Comparison of ENCODE assay signal across 8 mouse cellular contexts in the genomic region with DNA sequence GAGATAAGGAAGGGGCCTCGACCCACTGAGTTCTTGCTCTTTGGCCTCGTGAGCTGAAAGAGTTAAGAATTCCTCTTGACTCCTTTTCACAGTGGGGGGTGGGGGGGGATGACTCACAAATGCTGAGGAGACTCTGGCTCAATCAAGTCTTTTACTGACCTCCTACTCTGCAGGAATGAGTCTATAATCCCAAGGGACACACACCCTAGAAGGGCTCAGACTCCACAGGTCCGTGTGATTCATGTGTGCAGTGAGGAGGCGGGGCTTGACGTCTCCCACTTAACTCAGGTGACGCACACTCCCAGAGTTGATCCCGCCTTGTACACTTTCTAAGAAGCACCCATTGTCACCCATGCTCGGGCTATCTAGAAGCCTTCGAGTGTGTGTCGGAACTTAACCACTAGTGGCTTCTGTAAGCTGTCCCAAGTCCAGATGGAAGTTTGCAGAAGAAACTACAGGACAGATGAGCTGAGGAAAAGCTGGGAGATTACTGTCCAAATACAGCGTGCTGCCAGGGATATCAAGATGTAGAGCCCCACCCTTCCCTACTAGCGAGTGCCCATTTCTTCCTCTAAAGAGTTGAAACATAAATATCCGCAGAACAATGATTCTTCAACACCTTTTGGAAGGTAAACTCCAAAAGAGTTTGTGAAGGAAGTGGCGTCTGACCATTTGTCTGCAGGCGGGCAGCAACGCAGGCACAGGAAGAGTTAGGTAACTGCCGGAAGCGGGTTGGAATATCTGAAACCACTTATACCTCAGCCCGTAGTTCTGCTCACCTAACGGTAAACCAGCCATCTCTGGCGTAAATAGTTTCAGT. TPM values are rescaled to one million over a fixed set of nuclear protein-coding genes. Genes with fewer than 3 reads are reported as not detected.
DNase-seq lines count a peak whose midpoint lies in the region; ATAC-seq and TF ChIP-seq lines count a peak whose summit lies in the region.
"Had no signal": no experiment of that assay in that cellular context is flagged by ENCODE, and none has a peak within 500 bp of the region (broad histone marks: within the 10 kb centered on the region; RNA-seq: fewer than 3 reads in every experiment).

No protein-coding gene starts in this region.

- peak overlapping the region; percentile 8; the same call in 1 of the 2 replicates for H3K4me3 ChIP-seq in heart, postnatal 0 days (ENCODE audit: low read depth, low read length)

- peak overlapping the region; percentile 39 for H3K4me2 ChIP-seq in heart, postnatal 0 days (ENCODE audit: low read depth, low read length)

- TF ChIP-seq CTCF in heart, postnatal 0 days (IDR thresholded peaks at IDR 0.05; ENCODE audit: low read depth): no peak

- H3K27me3 ChIP-seq in heart, postnatal 0 days (ENCODE audit: control insufficient read depth, insufficient read depth, low read length): no peaks in the 10 kb centered on the region

- WGBS in heart, postnatal 0 days: 32% methylated on average over 21 of the region's 21 CpGs

- intact Hi-C loops in left cerebral cortex, postnatal 25 days (cut with DNase I): no loop called here

- H3K36me3 ChIP-seq in heart, postnatal 0 days (replicated peaks; ENCODE audit: control insufficient read depth, insufficient read depth, low read length): peaks cover 5% of the 10 kb centered on the region; the same call in 1 of the 2 replicates

- no peak overlapping the region for H3K9ac ChIP-seq in heart, postnatal 0 days (replicated peaks; ENCODE audit: low read depth, low read length)

- peak; percentile 82 for ATAC-seq in CD4-positive, CD25-positive, alpha-beta regulatory T cell, adult 4 months
- peak; percentile 52; the same call in 1 of the 2 replicates for ATAC-seq in heart, postnatal 0 days (ENCODE audit: insufficient read depth, low read depth)

- no peaks in the 10 kb centered on the region for H3K9me3 ChIP-seq in heart, postnatal 0 days (replicated peaks; ENCODE audit: control insufficient read depth, low read length)

- DNase-seq in 3T3-L1 (ENCODE audit: low read depth, low spot score) (peak; percentile 100), MN1 (ENCODE audit: low spot score) (no peak)
- no peak for DNase-seq in heart, postnatal 0 days (ENCODE audit: low spot score)
- DNase-seq in lung, postnatal 36 days: peak; percentile 83
- DNase-seq in embryo, embryonic 10.5 days (ENCODE audit: low spot score): no peak
- DNase-seq in left cerebral cortex, postnatal 25 days (ENCODE audit: low spot score in 2 of 2): no peak
- DNase-seq: midbrain, embryonic 14.5 days had no signal

- H3K27ac ChIP-seq in heart, postnatal 0 days (ENCODE audit: low read depth): no peak overlapping the region

- peaks cover 36% of the 10 kb centered on the region for H3K4me1 ChIP-seq in heart, postnatal 0 days (ENCODE audit: control insufficient read depth, insufficient read depth)

- no peak for TF ChIP-seq EP300 in heart, postnatal 0 days (IDR thresholded peaks at IDR 0.05; ENCODE audit: low read depth)

RNA-seq across cellular contexts. Expression of a gene that starts 23.2 kb away (rescaled TPM):
- 1 to 10 TPM; 5.9 to 7.9 TPM for polyA plus RNA-seq in CD4-positive, CD25-positive, alpha-beta regulatory T cell, adult 4 months (2017; shearing (Covaris generic))
- total RNA-seq in heart, postnatal 0 days (2014; rRNA removed; ENCODE audit: low replicate concordance): 12.3 and 12.4 TPM in 2 replicates
- 5.8 and 6.0 TPM in 2 replicates for polyA plus RNA-seq in heart, postnatal 0 days (2015; fragmentation: Nextera tagmentation; extraction: Ambion mirVana)
- 10 to 100 TPM in 1 of 2 experiments, 1 to 10 TPM in 1; 10.0 to 13.3 TPM for total RNA-seq in left cerebral cortex, postnatal 25 days (2021)

Comparison
In these comparisons a context has a peak if more than half of its experiments do, and no peak if none do; other contexts are left out.
1. DNase-seq: peak in 3T3-L1 (single experiment) and lung, postnatal 36 days (single experiment); none in heart, postnatal 0 days (single experiment), embryo, embryonic 10.5 days (single experiment), left cerebral cortex, postnatal 25 days (0 of 2) and MN1 (single experiment).